Mouse (Mus musculus) cerebellum, adult (tissue): Measurements from ENCODE around the gene Rpl7l1.
A peak's percentile ranks its signal among the peaks of the same experiment; 100 is the strongest.

Source experiments
- ATAC-seq: cut with Nextera tagmentation; 2 replicates; pipeline ENCODE4 v1.9.2; 2017; ENCODE audit warnings: mild to moderate bottlenecking, moderate library complexity, mixed read lengths; ENCODE audit not compliant: insufficient number of reproducible peaks, low FRiP score, low TSS enrichment

The Rpl7l1 gene

DNA sequence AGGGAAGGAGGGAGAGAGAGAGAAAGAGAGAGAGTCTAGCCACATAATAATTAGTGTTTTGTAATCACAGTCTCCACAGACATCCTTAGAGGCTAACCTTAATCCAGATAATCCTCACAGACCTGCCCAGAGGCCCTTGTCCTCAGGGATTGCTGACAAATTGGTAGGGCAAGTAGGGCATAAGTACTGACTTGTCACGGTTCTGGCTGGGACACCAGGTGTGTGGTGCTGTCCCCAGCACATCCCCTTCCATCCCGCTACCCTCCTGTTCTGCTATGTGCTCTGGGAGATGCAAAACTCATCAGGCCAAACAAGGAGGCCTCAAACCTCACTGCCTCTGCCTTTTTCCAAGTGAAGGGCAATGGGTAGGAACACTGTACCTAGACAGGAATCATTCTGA is 37.0 kb downstream of the Rpl7l1 start:
- ATAC-seq, result no peak

DNA sequence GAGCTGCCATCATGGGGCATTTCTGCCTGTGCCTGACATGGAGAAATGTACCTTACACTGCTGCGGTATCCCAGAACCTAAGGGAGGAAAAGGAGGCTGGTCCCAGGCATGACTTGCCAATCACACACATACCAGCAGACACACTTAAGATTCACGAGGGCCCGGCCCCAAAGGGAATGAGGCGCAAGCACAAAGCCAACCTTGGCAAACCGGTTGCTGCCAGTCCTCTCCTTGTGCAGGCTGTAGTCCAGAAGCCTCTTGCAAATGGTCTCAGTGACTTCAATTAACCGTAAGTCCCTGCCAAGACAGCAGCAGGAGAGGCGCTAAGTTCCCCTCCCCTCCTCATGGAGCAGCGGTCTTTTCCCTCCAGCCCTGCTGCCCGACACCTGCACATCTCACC is 39.5 kb downstream of the Rpl7l1 start:
- no peak for ATAC-seq

- no peak for ATAC-seq
Observed at GRCm38 (mm10) chr17:46741305-46741704, 41.2 kb downstream of the Rpl7l1 start.

DNA sequence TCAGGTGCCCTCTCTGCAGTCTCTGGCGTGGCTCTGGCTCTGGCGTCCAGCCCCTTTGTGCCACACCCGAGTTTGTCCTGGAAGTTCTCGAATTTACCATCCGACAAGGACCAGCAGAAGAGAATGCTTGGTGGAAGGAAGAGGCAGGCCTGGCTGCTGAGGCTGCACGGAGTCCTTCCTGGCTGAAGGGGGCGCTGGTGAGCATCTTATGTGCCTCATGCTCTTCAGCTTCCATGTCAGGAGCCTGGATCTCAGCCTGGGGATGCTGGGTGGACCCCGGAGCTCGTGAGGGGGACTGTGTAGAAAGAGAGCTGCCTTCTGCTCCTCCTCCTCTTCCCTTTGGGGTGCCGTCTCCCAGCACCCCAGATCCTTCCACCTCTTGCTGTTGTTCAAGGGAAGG is 46.3 kb downstream of the Rpl7l1 start:
- ATAC-seq, result no peak

- ATAC-seq, result no peak
Observed at GRCm38 (mm10) chr17:46735287-46735686, 47.2 kb downstream of the Rpl7l1 start.

DNA sequence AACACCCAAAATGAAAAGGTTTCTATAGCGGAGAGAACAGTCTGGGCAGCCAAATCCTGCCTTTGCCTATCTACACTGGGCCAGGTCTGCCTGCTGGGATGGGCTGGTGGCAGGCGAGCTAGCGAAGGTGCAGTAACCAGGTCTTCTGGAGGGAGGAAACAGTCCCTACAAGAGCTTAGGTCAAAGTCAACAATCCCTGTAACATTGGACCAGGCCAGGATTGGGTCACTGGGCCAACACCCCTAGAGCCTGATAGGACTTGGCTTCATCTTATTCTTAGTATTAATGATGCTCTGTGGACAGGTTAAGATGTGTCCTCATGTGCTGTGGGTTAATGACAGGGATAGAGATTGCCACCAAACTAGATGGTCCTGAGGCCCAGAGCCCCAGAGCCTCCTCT is 48.4 kb downstream of the Rpl7l1 start:
- ATAC-seq, result no peak

GRCm38 (mm10) chr17:46728904-46729318 is 53.6 kb downstream of the Rpl7l1 start, which contains the start of gene Gnmt:
Gene Gnmt (minus strand): TSS chr17:46729168.
- ATAC-seq, result peak; percentile 45; the same call in 1 of the 2 replicates

DNA sequence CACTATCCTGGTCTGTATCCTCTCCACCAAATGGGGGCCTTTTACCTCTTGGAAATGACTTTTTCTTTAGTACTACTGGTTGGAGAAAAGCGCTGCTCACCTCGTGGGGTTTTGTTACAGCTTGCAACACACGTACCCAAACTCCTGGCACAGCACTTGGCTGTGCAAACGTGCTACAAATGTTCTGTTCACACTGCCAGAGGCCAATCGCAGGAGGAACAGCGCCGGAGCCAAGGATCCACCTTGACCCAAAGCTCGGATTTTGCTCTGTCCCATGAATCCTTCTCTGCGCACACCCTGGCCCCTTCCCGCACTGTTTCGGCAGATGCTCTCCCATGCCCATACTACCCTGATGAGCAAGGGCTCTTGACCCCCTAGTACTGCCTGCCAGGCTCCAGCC is 54.0 kb downstream of the Rpl7l1 start:
- no peak for ATAC-seq

- no peak for ATAC-seq
Observed at GRCm38 (mm10) chr17:46728021-46728420, 54.5 kb downstream of the Rpl7l1 start.

DNA sequence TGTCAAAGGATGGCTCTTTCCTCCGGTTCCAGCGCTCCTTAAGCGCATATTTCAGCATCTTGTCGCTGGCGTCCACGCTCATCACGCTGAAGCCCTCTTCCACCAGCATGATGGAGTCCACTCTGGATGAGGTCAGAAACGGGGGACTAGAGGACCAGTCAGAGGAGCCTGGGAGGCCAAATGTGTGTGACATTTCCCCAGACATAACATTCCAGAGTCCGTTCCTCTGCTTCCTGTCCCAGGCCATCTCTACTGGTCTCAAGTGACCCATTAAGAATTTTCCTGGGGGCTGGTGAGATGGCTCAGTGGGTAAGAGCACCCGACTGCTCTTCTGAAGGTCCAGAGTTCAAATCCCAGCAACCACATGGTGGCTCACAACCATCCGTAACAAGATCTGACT is 55.2 kb downstream of the Rpl7l1 start:
- no peak for ATAC-seq

- ATAC-seq, result peak; percentile 77
Observed at GRCm38 (mm10) chr17:46725731-46726645, 56.5 kb downstream of the Rpl7l1 start.

GRCm38 (mm10) chr17:46725273-46725672 is 57.2 kb downstream of the Rpl7l1 start:
- 0 out of 2 replicates have a peak, but pooled peaks have one; percentile 24 for ATAC-seq

DNA sequence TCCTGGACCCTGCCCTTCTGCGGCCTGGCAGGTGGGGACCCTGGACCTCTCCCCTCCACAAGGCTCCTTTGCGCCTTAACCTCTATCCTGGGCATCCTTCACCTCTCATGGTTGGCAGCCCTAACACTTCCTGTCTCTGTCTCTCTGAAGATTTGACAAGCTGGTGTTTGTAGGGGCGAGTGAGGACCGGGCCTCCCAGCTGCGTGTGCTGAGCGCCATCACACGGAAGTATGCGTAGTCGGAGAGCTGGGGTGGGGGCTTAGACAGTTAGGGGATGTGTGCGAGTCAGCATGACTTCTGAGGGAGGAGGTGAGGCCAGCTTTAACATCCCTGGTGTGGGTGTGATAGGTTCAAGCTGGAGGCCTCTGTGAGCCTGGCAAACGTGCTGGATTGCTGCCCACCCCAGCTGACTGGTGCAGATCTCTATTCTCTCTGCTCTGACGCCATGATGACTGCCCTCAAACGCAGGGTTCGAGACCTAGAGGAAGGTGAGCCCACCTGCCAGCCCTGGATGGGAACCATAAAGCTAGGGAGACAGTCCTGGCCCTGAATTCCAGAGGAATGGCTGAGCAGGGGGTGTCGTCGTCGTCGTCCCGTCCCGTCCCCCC is 57.9 kb downstream of the Rpl7l1 start:
- no peak for ATAC-seq
